Mouse (Mus musculus) testis, adult 2 months (tissue): ENCODE results near the gene Dffb.

Source experiments
- CTCF ChIP-seq: fragments of 200-500 bp; IDR thresholded peaks from 2 replicates; pipeline ENCODE4 v1.5.1; 2012; ENCODE audit warnings: low read depth, mild to moderate bottlenecking, inconsistent platforms, low read length, moderate library complexity; ENCODE audit not compliant: control insufficient read depth, insufficient read depth, insufficient replicate concordance
- POLR2A ChIP-seq: fragments of 200-500 bp; IDR thresholded peaks from 2 replicates; pipeline ENCODE4 v1.6.1; 2012; ENCODE audit warnings: low read depth, mild to moderate bottlenecking, inconsistent platforms, low read length, moderate library complexity; ENCODE audit not compliant: control insufficient read depth

DNA sequence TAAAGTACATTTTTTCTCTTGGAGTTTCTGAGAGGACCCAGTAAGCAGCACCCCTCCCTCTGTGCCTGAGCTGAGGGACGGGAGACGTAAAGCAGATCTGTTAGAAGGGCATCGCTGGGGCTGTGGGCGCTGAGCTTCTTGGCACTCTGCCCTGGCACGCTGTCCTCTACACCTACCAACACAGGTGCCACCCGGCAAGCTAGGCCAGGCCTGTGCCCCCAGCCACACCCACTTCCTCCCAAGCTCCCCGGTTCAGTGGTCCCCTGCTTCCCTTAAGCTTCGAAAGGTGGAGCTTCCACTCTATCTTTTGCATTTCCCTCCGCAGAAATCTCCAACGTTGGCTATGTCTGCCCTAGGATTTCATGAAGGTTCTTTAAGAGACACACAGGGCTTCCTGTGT is 4.3 kb upstream of the Dffb start:
- TF ChIP-seq CTCF, result no peak
- no peak for TF ChIP-seq POLR2A
